Mouse (Mus musculus) 416B (cell line): Measurements from ENCODE around the gene Tmem171.
A peak's percentile ranks its signal among the peaks of the same experiment; 100 is the strongest.

ENCODE experiments used
- DNase-seq: peaks from one replicate; pipeline ENCODE4 v3.0.0; 2011; ENCODE audit warnings: low read depth

The Tmem171 gene

DNA sequence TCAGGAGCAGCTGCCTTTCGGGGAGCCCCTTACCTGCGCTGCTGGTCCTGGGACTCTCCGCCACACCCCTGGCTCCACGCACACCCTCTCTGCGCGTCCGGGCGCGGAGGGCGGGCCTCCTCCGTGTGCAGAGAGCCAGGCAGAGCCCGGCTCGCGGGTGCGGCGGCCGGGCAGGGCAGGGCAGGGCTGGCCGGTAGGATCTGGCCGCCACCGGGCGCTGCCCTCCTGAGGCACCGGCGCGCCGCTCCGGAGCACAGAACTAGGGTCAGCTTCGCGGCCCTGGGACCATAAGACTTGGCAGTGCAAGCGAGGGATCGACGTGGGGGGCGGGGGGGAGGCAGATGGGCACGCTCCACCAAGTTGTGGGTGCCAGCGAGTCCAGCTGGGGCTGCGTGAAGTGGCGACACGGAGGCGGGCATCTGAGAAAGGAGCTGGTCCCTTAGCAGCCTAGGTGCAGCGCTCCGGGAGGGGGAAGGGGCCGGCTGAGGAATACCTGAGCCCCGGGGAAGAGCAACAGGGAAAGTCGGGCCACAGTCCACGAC lies at the start of gene Tmem171:
Tmem171 (minus strand) TSS at position 62 of the 542 bp plus-strand sequence.
- DNase-seq: no peak

DNA sequence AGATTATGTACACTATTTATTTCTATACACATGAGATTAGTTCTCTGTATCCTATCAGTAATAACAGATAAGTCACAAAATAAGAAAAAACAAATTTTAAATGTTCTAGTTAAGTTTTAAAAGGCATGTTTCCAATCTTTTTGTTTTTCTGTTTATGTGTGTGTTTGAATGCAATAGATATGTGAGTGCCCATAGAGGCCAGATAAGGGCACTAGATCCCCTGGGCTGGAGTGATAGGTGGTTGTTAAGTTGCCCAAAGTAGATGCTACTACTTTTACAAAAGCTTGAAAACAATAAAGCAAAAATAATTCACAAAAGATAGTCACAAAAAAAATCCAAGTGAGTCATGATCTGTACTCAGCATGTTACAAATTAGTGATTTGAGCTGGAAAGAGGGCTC lies 49.2 kb upstream of the Tmem171 start:
- DNase-seq: no peak

- DNase-seq: no peak
These were observed 48.6 kb upstream of the Tmem171 start for GRCm38 (mm10) chr13:98743214-98743613.

GRCm38 (mm10) chr13:98738213-98738612 lies 43.6 kb upstream of the Tmem171 start:
- DNase-seq: peak; percentile 23

GRCm38 (mm10) chr13:98733292-98733691 lies 38.7 kb upstream of the Tmem171 start:
- DNase-seq: no peak

DNA sequence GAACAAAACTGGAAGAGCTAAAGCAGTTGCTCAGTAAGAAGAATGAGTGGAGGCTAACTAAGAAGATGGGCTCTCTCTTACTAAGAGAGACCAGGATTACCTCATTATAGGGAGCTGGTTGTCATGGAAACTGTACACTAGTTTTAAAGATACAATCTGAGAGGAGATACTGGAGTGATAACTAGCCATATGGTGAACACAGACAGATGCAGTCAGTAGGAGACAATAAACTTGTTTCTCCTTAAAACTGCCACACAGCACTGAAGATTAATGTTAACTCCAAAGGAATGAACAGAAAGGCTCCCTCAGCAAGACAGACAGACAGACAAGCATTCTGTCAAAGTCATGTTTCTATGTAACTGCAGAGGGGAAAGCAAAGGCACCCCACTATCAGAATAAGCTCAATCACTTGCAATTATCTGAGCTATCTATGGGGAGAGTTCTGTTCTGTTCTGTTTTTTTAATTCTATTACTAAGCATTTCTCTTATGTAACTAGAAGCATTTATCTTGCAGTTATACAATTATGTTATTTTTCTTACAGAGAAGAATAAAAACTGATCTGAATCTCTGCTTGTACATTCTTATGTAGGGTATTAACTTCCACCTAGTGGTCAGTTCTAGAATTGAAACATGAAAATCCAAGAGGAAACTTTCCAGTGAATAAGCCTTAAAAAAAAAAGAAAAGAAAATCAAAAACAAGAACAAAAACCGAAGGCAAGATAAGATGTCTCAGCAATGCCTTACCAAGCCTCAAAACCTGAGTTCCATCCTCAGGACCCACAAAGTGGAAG lies 34.8 kb upstream of the Tmem171 start:
- DNase-seq: peak; percentile 38

- DNase-seq: peak; percentile 69
These were observed 31.9 kb upstream of the Tmem171 start for GRCm38 (mm10) chr13:98726494-98726893.

DNA sequence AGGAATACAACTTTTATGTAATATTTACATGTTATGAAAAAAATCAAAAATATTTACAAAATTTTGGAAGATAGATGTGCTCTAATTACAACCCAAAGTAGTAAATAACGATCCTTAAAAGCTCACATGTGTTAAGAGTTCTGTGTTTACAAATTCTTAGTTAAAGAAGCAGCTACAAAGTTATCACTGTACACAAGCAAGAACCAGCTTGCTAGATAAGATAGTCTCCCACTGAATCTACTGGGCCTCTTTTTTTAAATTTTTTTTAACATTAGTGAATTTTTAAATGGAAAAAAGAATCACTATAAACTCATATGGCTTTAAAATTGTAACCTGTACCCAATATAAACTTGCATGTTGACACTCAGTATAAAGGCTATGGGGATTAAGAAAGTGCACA lies 28.8 kb upstream of the Tmem171 start:
- no peak for DNase-seq

DNA sequence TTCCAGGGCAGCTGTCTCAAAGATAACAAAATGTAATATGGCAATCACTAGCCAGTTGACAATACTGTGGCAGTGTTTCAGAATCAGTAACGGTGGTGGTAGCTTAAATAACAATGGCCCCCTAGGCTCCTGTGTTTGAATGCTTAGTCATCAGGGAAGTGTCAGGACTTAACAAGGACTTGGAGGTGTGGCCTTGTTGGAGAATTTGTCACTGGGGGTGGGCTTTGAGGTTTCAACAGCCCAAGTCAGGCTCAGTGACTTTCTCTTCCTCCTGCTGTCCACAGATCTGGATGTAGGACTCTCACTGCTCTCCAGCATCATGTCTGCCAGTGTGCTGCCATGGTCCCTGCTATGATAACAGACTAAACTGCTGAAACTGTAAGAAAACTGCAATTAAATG lies 27.7 kb upstream of the Tmem171 start:
- DNase-seq: peak; percentile 60

- no peak for DNase-seq
These were observed 21.5 kb upstream of the Tmem171 start for GRCm38 (mm10) chr13:98716176-98716575.

DNA sequence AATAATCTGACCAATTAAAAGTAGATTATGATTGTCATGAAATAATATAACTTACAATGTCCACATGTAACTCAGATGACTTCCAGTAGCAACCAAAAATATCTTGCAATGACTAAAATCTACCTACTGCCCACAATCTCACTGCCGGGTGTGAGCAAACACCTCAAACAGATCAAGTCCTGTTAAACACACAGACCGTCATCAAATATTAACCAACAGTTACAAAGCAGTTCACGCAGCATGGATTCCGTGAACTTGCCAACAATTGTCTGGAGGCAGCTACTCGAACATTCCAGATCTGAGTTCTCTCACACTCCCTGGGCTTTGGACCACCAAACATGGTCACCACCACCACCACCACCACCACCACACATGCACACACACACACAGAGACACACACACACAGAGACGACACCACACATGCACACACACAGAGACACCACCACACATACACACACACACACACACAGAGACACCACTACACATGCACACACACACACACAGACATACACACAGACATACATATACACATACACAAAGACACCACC lies 20.9 kb upstream of the Tmem171 start:
- DNase-seq: no peak

GRCm38 (mm10) chr13:98710655-98711054 lies 16.0 kb upstream of the Tmem171 start:
- DNase-seq: no peak

- no peak for DNase-seq
These were observed 15.6 kb upstream of the Tmem171 start for GRCm38 (mm10) chr13:98710236-98710635.

DNA sequence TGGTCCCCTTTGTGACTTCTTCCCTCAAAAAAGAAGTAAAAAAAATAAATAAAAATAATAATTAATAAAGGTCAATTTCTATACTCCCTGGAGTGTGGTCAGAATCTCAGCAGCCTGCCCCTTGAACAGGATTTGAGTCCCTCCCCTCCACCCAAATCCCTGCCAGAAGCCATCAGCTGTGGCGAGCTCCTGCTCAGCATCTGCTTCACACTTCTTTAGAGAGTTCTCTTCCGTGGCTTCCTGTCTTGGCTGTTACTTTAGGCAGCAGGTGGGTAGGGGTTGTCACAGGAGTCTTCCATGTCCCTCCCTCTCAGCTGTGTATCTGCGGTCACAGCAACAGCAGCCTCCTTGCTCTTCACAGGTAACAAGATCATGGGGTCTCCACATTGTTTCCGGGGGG lies 10.9 kb upstream of the Tmem171 start:
- DNase-seq: no peak

DNA sequence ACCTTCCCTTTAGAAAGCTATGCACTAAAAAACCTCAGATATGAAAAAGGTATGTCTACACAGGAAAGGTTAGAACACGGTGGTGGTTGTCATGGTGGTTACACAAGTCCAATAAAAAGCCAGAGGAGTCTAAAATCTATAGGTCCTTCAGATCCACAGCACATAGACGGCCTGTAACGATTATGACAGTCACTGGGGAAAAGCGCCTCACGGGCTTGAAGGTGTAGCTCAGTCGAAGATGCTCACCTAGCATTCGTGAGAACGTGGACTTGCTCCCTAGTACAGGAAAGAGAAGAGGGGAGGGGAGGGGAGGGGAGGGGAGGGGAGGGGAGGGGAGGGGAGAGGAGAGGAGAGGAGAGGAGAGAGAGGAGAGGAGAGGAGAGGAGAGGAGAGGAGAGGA lies 9.2 kb upstream of the Tmem171 start:
- no peak for DNase-seq

DNA sequence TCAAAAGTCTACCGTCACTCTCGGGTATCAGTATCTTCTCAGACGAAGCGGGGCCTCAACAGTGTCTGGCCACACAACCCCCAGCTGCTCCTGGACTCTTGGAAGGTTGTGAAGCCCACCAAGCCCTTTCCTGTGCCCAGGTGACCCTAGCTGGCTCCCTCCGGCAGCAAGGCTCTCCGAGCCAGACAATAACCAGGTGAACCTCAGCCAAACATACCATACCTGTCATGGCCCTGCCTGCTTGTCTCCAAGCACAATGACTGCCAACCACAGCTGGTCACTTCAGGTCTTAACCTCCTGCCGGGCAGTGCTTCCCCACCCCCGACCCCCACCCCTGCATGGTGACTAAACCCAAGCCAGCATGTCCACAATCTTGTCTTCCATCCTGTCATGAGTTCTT lies 7.7 kb upstream of the Tmem171 start:
- no peak for DNase-seq

DNA sequence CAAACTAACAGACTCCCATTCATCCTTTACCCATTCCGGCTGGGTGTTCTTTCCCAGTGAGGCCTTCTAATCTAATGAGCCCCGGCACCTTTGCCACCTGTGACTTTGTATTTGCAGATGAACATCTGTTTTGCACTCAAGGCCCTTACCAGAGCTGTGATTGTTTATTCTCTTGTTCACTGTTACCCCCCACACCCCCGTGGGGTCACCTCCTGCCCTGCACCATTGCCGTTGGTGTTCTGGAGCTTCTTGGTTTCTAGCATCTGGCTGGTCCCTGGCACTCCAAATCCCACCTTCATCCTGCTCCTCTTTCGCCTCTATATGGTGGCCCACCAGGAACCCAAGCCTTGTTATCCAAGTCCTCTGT lies 6.7 kb upstream of the Tmem171 start:
- no peak for DNase-seq

- DNase-seq: no peak
These were observed 6.2 kb upstream of the Tmem171 start for GRCm38 (mm10) chr13:98700661-98701308.

- DNase-seq: no peak
These were observed 5.4 kb upstream of the Tmem171 start for GRCm38 (mm10) chr13:98699982-98700540.

DNA sequence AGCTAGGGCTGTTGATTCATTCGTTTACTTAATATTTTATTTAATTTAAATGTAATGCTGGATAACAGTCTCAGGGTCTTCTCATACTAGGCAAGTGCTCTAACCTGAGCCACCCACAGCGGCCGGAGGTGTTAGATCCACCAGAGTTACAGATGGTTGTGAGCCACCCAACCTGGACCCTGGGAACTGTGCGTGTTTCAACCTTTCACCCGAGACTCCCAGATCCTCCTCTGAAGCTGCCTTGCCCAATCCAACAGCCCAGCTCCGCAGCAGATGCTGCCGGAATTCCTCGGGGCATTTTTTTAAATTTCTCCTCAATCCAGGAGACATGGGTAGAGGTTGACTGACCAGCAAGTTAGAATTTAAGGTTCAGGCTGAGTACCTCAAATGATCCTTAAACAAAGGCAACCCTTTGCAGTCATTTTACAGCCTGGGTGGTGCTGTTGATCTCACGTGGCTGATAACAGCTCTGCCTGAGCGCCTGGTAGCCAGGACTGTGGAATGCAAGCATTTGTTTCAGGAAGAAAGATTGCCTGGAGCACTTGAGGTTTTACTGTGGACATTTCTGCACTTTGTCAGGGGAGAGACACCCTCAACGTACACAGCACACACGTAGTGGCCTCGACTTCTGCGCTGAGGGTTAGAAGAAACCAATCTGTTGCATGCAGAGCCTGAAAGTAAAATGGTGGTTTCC lies 4.6 kb upstream of the Tmem171 start:
- DNase-seq: no peak

- DNase-seq: no peak
These were observed 2.1 kb upstream of the Tmem171 start for GRCm38 (mm10) chr13:98696716-98697115.

DNA sequence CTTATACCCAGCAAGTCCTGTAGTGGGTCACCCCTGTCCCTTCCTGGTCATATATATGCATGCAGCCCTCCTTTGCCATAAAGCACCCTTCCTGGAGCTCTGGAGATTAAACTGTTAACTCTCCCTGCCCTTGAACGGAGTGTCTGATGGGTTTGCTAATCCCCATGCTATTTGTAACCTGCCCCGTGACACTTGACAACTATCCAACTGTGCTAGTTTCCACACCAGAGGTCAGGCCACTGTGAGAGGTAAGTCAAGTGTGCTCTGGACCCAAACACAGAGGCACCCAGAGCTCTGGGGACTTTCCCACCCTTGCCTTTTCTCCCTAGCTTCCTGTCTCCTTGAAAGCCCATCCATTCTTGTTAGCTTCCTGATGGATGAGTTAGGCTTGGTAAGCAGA lies 912 bp upstream of the Tmem171 start:
- DNase-seq: no peak
